Mouse (Mus musculus): ENCODE measurements around the gene Kazald1.

Gene Kazald1

DNA sequence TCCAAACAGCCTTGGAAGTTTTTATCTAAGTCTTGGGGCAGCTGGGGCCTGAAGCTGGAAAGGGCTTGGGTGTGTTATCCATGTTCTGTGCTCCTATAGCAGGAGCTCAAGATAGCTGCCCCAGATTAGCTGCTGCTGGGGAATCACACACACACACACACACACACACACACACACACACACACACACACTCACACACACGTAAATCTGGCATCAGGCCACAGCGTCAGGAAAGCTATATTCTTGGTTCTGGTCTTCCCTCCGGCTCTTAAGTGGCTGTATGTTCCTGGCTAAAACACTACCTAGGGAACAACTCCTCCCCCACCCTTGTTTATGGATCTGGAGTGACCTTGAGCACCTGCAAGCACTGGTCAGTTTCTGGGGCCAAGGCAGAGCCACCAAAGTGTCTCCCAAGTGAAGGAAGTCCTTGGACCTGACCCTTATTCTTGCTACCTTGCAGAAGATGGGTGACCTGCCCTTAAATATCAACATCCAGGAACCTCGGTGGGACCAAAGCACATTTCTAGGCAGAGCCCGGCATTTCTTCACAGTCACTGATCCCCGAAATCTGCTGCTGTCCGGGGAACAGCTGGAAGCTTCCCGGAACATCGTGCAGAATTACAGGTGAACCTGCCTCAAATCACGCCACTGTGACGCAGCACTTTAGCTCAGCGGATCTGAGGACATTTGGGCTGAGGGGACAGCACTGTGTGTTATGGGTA, 26.2 kb upstream of the Kazald1 start:
- DNase-seq (ENCODE audit: low spot score in 2 of 2), result no peak

DNA sequence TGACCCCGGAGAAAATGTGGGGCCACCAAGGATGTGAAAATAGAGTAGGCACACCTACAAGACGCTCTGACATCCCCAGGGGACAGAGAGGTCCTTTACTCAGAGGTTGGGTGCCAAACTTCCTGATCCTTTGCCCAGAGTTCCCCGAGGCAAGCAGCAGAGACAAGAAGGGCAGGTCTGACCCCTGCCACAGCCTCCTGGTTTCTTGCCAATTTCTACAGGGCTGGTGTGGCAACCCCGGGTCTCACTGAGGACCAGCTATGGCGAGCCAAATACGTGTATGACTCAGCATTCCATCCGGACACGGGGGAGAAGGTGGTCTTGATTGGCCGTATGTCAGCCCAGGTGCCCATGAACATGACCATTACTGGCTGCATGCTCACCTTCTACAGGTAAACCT, 25.5 kb upstream of the Kazald1 start:
- no peak for DNase-seq (ENCODE audit: low spot score in 2 of 2)

DNA sequence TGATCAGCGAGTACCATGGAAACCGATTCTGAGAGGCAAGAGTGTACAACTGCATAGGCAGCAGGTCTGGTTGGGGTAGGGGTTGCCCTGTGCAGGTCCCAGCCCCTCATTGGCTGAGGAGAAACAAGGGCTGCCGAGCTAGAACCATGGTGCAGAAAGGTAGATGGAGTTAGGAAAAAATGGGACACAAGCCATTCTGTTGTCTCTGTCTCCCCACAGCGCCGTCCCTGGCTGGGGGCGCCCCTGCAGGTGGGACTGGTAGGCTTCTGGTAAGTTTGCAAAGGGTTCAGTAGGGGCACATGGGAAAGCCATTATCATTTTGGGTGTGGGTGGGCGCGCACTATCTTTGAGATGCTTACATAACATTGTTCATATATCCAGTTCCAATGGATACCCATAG, 21.6 kb upstream of the Kazald1 start:
- DNase-seq (ENCODE audit: low spot score in 2 of 2), result no peak

DNA sequence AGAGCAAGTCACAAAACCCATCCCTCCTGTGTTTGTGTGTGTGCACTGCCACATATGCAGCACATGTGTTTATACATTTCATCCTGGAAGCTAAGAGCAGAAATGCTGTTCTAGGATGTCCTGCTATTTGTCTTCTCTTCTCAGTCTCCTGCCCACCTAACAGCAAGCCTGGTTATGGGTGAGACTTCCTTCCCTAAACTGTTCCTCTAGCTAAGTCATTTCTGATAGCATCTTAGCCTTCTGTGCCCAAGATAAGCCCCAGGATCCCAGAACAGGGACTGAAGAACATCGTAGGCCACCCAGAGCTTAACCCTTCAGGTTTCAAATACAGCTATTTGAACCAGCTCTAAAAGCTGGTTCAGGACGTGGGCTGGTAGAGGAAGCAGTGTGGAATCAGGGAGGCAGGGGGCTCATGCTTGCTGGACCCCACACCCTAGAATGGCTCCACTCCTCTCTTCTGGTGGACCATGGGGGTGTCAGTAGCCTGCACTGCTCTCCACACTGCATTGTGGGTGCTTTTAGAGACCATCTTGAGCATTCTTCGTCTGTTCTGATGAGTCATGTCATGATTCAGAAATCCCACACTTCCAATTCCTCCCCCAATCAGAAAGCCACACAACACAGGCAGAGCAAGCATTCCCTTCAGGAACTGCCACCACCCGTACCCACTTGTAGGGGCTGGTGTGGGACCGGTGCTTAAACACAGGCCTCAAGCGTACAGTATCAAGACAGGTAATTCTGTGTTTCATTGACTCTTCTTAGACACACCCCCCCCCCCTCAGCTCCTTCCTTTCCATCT, 19.9 kb upstream of the Kazald1 start:
- no peak for DNase-seq (ENCODE audit: low spot score in 2 of 2)

DNA sequence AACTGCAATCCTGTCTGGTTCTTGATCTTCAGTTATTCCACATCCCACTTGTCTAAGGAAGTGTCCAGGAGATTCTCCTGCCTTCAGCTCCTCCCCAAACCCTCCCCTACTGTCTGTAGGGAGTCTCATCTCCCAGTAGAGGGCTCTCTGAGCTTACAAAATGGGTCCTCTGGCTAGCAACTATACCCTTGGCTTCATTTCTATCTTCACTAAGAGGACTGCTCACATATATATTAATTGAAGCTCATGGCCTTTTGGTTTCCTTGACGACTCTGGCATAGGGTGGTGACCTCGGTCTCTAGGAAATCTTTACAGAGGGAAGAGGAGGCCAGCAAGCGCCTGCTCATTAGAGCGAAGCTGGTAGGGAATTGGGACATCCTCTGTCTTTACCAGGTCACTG, 18.7 kb upstream of the Kazald1 start:
- DNase-seq (ENCODE audit: low spot score in 2 of 2), result no peak

DNA sequence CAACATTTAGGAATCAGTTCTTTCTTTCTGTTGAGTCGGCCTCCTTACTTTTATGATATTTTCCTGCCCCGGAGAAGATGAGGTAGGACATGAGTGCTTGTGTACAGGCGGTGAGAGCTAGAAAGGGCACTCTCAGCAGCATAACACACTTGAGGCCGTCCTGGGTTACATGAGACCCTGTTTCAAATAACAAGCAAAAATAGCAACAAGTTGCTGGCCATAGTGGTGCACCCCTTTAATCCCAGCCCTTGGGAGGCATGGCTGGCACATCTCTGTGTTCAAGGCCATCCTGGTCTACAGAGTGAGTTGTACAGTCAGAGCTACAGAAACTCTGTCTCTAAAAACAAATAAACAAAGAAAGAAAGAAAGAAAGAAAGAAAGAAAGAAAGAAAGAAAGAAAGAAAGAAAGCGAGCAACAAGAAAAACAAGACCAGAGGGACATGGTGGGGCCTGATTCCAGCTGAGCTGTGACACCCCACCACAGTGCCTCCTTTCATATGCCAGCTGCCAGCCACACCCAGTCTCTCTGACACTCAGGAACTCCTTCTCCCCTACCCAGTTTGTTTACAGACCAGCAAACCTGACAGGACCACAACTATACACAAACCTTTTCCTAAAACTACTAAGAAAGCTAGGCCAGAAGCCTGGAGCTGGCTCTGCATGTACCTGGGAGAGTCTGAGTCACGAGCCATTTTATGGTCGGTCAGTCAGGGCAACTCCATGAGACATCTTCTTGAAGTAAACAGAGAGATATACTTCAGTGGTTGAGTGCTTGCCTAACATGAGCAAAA, 17.9 kb upstream of the Kazald1 start:
- DNase-seq (ENCODE audit: low spot score in 2 of 2), result no peak

DNA sequence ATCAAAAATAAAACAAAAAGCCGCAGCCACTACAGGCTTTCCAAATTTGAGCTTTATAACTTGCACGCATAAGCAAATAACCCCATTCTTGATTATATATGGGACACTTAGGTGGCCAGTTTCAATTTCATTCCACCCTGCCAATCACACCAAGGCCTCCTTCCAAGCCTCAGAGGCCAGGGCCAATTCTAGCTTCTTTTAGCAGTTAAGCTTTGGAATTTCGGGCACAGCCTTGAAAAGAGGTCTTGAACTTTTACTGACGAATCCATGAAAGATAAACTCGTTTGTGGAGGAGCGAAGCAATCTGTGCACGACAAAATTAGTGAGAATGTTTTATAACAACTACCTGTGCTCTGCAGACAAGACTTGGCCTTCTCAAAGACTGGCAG, 17.3 kb upstream of the Kazald1 start:
- DNase-seq (ENCODE audit: low spot score in 2 of 2), result no peak

DNA sequence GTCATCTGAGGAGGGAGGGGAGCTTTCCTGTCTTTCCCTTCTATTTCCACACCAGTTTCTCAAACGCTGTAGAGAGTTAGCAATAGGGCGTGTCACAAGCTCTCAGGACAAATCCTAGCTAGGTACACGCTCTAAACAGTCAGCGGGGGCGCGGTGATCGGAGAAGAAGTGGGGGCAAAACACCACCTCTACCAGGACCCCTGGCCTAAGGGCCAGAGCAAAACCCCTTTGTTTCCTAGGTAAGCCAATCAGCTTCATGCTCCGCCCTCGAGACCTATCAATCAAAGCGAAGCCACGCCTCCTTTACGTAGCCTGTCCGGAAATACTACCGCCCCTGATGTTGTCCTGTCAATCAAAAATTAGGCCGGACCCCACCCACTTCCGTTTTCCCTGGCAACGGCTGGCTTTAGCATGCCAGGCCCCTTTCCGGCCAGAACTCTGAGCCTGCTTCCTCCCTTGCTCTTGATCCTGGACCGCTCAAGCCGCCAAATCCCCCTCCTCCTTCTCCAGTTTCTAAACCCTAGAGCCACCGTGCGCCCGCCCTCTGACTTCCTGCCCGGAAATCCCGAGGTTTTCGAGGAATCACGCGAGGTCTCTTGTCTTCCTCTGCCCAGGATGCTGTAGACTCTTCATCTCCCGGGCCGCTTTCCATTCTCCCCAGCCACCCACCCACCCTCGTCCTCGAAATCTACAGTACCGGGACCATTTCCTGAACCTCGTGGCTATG, 16.8 kb upstream of the Kazald1 start:
- peak; percentile 90 to 92 for DNase-seq (ENCODE audit: low spot score in 2 of 2)

DNA sequence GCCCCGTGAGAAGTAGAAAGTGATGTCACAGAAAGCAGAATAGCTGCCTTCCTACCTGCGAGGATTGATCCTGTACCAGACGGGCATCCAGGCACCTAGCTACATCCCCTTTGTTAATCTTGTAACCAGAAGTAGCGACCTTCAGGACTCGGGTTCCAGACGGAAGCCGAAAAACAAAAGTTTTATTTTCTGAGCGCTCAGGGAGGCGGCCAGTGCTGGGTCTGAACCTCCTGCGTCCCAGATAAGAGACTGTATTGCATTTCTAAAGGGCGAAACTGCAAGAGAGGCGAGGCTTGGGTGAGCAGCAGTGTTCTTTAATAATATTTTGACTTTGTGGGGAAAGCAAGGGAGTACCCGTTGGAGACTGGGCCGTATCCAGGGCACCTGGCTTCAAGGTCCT, 16.2 kb upstream of the Kazald1 start:
- peak in 1 of 2 experiments; percentile 23 for DNase-seq (ENCODE audit: low spot score in 2 of 2)

DNA sequence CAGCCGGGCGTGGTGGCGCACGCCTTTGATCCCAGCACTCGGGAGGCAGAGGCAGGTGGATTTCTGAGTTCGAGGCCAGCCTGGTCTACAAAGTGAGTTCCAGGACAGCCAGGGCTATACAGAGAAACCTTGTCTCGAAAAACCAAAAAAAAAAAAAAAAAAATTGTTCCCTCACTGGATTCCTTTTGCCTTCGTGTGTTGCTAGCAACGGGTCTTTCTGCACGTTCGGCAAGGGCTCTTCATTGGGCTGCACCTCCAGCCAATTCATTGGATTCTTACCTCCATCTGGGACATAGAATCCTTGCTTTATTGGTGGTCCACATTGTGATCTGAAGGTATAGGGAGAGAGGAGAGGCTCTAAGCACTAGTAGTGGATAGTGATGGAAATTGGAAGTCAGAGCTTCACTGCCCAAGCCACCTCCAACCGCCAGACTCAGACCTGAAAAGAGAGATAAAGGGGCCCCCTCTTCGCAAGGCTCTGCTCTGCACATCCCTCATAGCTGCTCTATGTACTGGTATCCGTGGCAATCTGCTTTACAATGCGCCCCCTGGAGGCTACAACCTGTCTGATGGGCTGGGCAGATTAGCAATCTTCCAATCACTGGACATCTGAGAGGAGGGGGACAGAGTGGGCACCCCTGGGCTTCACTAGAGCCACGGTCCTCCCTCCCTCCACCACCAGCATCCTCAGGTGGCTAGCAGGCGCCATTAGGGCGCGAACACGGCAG, 11.3 kb upstream of the Kazald1 start:
- DNase-seq (ENCODE audit: low spot score in 2 of 2), result peak; percentile 54 to 79

DNA sequence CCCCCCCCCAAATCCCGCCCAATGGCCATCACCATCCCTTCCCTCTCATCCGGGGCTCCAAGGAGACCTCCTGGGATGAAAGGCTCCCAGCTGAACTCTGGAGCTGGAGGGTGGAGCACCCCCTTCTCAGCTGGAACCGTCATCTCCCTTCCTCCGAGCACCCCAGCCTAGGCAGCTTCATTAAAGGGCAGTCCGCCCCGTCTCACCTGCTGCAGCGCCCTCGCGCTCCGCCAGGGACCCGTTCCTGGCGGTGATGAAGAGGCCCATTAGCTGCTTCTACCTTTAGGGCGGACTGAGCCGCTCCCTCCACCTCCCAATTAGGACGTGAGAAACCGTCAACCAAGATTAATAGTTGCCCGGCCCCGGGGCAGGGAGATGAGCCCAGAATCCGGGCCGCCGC, 9.8 kb upstream of the Kazald1 start:
- DNase-seq (ENCODE audit: low spot score in 2 of 2), result no peak

DNA sequence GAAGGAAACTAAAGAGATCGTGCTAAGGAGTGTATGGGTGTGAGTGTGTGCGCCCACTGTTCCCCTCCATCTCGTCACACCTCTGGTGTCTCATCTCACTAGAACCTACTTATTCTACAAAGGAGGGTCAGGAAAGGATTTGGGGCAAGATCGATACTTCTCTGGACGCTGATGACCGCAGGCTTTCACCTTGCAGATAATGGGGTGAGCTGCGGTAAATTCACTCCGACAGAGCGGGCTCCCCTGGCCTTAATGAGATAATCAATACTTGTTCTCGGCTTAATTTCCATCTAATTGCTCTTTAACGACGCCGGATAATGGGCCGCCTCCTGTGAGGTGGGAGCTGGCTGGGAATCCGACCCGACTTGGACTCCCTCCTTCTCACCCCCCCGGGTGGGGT, 7.9 kb upstream of the Kazald1 start:
- DNase-seq (ENCODE audit: low spot score in 2 of 2), result no peak

DNA sequence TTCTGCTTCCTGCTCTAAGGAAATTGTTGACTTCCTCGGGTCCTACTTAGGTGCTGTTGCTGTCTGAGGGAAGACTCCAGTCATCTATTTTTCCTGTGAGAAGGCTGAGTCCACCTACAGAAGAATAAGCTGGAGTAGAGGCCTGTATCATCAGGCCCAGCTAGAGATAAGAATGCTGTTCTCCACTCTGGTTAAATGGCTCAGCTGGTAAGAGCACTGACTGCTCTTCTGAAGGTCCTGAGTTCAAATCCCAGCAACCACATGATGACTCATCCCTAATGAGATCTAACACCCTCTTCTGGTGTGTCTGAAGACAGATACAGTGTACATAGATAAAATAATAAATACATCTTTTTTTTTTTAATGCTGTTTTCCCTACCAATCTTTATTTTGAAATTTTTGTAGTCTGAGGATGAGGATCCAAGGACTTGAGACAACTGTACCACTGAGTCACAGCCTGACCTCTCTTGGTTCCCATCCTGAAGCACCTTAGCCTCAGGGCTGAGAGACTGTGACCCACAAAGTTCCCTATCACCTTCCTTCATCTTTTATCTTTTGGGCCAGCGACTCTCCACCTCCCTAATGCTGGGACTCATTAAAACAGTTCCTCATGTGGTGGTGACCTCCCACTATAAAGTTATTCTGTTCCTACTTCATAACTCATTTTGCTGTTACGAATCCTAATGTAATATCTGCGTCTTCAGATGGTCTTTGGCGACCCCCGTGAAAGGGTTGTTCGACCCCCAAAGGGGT, 7.1 kb upstream of the Kazald1 start:
- DNase-seq (ENCODE audit: low spot score in 2 of 2), result no peak

DNA sequence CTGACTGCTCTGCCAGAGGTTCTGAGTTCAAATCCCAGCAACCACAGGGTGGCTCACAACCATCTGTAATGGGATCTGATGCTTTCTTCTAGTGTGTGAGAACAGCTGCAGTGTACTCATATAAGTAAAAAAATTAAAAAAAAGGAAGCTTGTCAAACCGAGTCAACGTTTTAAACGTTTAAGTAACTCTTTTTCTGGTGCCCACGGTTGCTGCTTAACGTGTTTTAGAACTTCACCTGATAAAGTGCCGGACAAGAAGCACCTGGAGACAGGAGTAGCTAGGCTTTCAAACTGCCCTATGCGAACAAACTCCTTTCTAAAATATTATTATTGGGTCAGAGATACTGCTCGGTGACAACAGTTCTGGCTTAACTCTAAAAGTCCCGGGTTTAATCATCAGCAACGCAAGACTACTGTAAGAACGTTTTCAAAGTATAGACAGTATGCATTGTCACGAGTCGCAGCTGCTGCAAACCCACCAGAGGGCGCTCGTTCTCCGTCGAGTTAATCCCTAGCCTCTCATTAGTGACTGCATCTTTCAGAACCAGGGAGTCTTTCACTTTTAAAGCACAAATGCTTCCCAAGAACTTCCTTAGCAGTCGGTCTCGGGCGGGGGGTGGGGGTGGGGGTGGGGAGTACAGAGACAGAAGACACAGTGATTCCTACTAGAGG, 1.0 kb upstream of the Kazald1 start:
- DNase-seq (ENCODE audit: low spot score in 2 of 2), result peak; percentile 91 to 98

DNA sequence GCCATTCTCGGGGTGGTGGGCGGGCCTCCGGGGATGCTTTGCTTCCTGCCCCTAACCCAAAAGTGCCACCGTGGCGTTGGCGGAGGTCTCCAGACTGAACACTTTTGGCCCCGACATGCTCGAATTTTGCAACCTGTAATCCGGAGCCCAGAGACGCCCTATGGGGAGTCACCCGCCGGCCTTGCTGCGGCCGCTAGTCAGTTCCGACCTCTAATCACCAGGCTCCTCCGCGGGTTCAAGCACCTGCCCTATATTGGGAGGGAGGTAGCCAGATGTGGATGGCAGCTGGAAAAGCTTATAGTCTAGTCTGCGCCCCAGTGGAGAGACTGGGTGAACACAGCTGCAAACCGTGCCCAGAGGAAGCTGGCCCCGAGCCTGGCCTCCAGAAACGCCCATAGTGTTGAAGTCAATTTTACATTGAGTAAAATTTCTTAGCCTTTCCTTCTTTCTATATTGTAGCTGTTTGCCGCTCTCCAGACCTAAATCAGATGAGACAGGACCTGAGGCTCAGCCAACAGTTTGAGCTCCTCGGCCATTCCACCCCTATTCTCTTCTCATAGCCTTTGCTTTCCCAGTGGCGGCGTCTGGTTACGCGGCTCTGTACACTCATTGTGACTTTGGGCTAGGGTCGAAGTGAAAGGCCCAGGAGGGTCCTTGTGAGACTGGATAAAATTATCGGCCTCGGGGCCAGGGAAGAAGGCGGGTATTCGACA, 438 bp downstream of the Kazald1 start:
- DNase-seq (ENCODE audit: low spot score in 2 of 2), result peak in 1 of 2 experiments; percentile 67

DNA sequence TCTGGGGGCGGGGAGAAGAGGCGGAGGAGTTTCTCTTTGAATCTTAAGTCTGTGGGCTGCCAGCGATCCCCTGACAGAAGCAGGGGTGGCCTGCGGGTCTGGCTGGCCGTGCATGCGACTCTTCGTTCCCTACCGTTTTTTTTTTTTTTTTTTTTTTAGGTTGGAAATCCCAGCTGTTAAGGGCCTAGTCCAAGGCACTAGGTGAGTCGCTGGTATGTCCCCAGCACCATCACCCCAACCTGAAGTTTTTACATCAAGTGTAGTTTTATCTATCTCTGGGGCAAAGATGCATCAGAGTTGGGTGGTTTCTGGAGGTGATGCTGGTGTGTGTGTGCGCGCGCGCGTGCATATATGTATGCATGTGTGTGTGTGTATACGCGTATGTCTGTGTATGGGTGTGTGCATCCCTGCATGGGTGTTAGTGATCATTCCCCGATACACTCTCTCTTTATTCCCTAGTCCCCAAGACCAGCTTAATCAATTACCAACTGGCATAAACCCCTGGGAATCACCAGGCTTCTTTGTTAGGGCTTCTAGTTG, 1.1 kb downstream of the Kazald1 start:
- no peak for DNase-seq (ENCODE audit: low spot score in 2 of 2)

DNA sequence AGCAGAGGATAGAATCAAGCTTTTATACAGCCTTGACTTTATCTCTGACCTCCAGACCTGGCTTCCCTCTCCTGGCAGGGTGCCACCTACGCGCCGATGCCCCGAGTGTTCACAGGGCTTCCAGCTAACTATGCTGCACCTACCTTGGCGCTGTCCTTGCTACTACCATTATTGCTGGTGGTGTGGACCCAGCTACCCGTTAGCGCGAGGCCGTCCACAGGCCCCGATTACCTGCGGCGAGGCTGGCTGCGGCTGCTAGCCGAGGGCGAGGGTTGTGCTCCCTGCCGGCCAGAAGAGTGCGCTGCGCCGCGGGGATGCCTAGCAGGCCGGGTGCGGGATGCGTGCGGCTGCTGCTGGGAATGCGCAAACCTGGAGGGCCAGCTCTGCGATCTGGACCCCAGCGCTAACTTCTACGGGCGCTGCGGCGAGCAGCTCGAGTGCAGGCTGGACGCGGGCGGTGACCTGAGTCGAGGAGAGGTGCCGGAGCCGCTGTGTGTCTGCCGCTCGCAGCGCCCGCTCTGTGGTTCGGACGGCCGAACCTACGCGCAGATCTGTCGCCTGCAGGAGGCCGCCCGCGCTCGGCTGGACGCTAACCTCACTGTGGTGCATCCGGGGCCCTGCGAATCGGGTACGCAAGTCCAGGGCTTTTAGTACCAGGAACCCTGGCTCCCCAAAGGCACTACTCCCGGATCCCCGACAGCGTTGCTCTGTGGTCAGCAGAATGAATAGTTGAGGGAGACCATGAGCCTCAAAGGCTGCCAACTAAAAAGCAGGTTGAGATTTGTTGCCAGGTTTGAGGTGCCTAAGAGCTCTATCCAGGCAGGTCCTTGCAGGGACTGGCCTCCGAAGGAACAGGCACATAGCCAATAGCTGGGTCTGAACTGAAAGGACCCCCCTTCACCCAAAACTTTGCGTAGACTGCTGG, 1.8 kb downstream of the Kazald1 start:
- peak; percentile 70 to 84 for DNase-seq (ENCODE audit: low spot score in 2 of 2)

All from spleen, postnatal 4 days (tissue).